ENCODE assay signal across 9 mouse cellular contexts in genomic region chr13:70590248-70590762, GRCm38 (mm10). TPM values are rescaled to one million over a fixed set of nuclear protein-coding genes. Genes with fewer than 3 reads are reported as not detected.
DNase-seq lines count a peak whose midpoint lies in the region; ATAC-seq and TF ChIP-seq lines count a peak whose summit lies in the region.
"Had no signal": no experiment of that assay in that cellular context is flagged by ENCODE, and none has a peak within 500 bp of the region (broad histone marks: within the 10 kb centered on the region; RNA-seq: fewer than 3 reads in every experiment).

No protein-coding gene starts in this region.

- no peak for TF ChIP-seq POLR2A in thymus, adult 2 months (IDR thresholded peaks at IDR 0.05; ENCODE audit: control insufficient read depth, extremely low read depth, insufficient read depth, low read length, poor library complexity)

- H3K4me3 ChIP-seq in hindbrain, embryonic 16.5 days (ENCODE audit: low read length) = no peak overlapping the region
- H3K4me3 ChIP-seq in hindbrain, embryonic 12.5 days = no peak overlapping the region
- H3K4me3 ChIP-seq in lung, embryonic 16.5 days (ENCODE audit: low read length) = no peak overlapping the region
- H3K4me3 ChIP-seq in thymus, adult 2 months (ENCODE audit: control insufficient read depth, insufficient read depth, low read length) = no peak overlapping the region
- H3K4me3 ChIP-seq: myocyte had no signal

- no peak for TF ChIP-seq CTCF in thymus, adult 2 months (IDR thresholded peaks at IDR 0.05; ENCODE audit: borderline replicate concordance, control insufficient read depth, extremely low read depth, insufficient read depth, low read length, poor library complexity)

- 74% methylated on average over 7 of the region's 7 CpGs for WGBS in hindbrain, embryonic 16.5 days
- 99% methylated on average over 7 of the region's 7 CpGs for WGBS in hindbrain, embryonic 12.5 days
- WGBS in lung, embryonic 16.5 days = 70% methylated on average over 7 of the region's 7 CpGs
- WGBS in thymus, adult 2 months = 91% methylated on average over 7 of the region's 7 CpGs

- H3K4me1 ChIP-seq in hindbrain, embryonic 16.5 days (ENCODE audit: control insufficient read depth, insufficient read depth, low read depth, low read length) = no peaks in the 10 kb centered on the region
- no peaks in the 10 kb centered on the region for H3K4me1 ChIP-seq in hindbrain, embryonic 12.5 days
- no peaks in the 10 kb centered on the region for H3K4me1 ChIP-seq in lung, embryonic 16.5 days (replicated peaks; ENCODE audit: control insufficient read depth, insufficient read depth, low read length)
- H3K4me1 ChIP-seq in thymus, adult 2 months (replicated peaks; ENCODE audit: control insufficient read depth, insufficient read depth, low read length) = no peaks in the 10 kb centered on the region

- H3K9ac ChIP-seq in hindbrain, embryonic 16.5 days (ENCODE audit: low read depth, low read length) = no peak overlapping the region
- H3K9ac ChIP-seq in hindbrain, embryonic 12.5 days = no peak overlapping the region
- H3K9ac ChIP-seq in lung, embryonic 16.5 days (ENCODE audit: low read length) = no peak overlapping the region

- peaks cover 52% of the 10 kb centered on the region for H3K36me3 ChIP-seq in hindbrain, embryonic 16.5 days (ENCODE audit: control insufficient read depth, insufficient read depth, low read length)
- peaks cover 67% of the 10 kb centered on the region for H3K36me3 ChIP-seq in hindbrain, embryonic 12.5 days
- H3K36me3 ChIP-seq in lung, embryonic 16.5 days (ENCODE audit: control insufficient read depth, insufficient read depth, low read length) = peaks cover 40% of the 10 kb centered on the region
- peaks cover 41% of the 10 kb centered on the region for H3K36me3 ChIP-seq in thymus, adult 2 months (ENCODE audit: control insufficient read depth, insufficient read depth, low read length)

- DNase-seq in adrenal gland, postnatal 36 days = peak; percentile 71 to 81
- DNase-seq in gonadal fat pad, adult 2 months (ENCODE audit: low read depth) = peak; percentile 38
- no peak for DNase-seq in thymus, postnatal 25 days
- no peak for DNase-seq in thymus, adult 2 months
- DNase-seq in spleen, postnatal 36 days (ENCODE audit: low spot score in 2 of 2) = no peak

- ATAC-seq in hindbrain, embryonic 16.5 days = peak; percentile 14; the same call in 1 of the 2 replicates
- no peak for ATAC-seq in hindbrain, embryonic 12.5 days (ENCODE audit: low FRiP score)
- ATAC-seq in lung, embryonic 16.5 days (ENCODE audit: low read depth) = peak; percentile 74

- H3K9me3 ChIP-seq in hindbrain, embryonic 16.5 days (ENCODE audit: control insufficient read depth, low read length) = no peaks in the 10 kb centered on the region
- H3K9me3 ChIP-seq in hindbrain, embryonic 12.5 days (replicated peaks) = no peaks in the 10 kb centered on the region
- no peaks in the 10 kb centered on the region for H3K9me3 ChIP-seq in lung, embryonic 16.5 days (ENCODE audit: control insufficient read depth, low read length)

- H3K27ac ChIP-seq in hindbrain, embryonic 16.5 days (ENCODE audit: low read depth, low read length) = no peak overlapping the region
- no peak overlapping the region for H3K27ac ChIP-seq in hindbrain, embryonic 12.5 days
- no peak overlapping the region for H3K27ac ChIP-seq in lung, embryonic 16.5 days (ENCODE audit: low read length)
- no peak overlapping the region for H3K27ac ChIP-seq in thymus, adult 2 months (ENCODE audit: control insufficient read depth, insufficient read depth, low read length)

- no peaks in the 10 kb centered on the region for H3K27me3 ChIP-seq in hindbrain, embryonic 16.5 days (replicated peaks; ENCODE audit: control insufficient read depth, insufficient read depth, low read length)
- H3K27me3 ChIP-seq in hindbrain, embryonic 12.5 days = no peaks in the 10 kb centered on the region
- H3K27me3 ChIP-seq in lung, embryonic 16.5 days (ENCODE audit: control insufficient read depth, insufficient read depth, low read depth, low read length) = no peaks in the 10 kb centered on the region
- no peaks in the 10 kb centered on the region for H3K27me3 ChIP-seq in thymus, adult 2 months (ENCODE audit: control insufficient read depth, insufficient read depth, low read length)

- H3K4me2 ChIP-seq in hindbrain, embryonic 16.5 days (ENCODE audit: low read length) = no peak overlapping the region
- no peak overlapping the region for H3K4me2 ChIP-seq in hindbrain, embryonic 12.5 days (replicated peaks)
- no peak overlapping the region for H3K4me2 ChIP-seq in lung, embryonic 16.5 days (ENCODE audit: low read depth, low read length)

RNA-seq across cellular contexts. Expression of gene Ice1, which starts 47.1 kb away (rescaled TPM):
- polyA plus RNA-seq in hindbrain, embryonic 16.5 days (2015; fragmentation: Nextera tagmentation; extraction: Ambion mirVana) = 27.2 and 31.5 TPM in 2 replicates
- 34.5 and 37.2 TPM in 2 replicates for polyA plus RNA-seq in hindbrain, embryonic 12.5 days (2016; fragmentation: Nextera tagmentation; extraction: Ambion mirVana)
- 10 to 100 TPM; 27.5 TPM for total RNA-seq in adrenal gland, postnatal 36 days (2021)
- polyA plus RNA-seq in gonadal fat pad, adult 2 months (2012; rRNA removed) = 22.5 and 24.2 TPM in 2 replicates
- 13.8 and 15.8 TPM in 2 replicates for polyA plus RNA-seq in lung, embryonic 16.5 days (2015; fragmentation: Nextera tagmentation; extraction: Ambion mirVana)
- 35.7 and 36.7 TPM in 2 replicates for polyA plus RNA-seq in thymus, adult 2 months (2012; rRNA removed)

Comparison
In these comparisons a context has a peak if more than half of its experiments do, and no peak if none do; other contexts are left out.
1. DNase-seq: peak in adrenal gland, postnatal 36 days (2 of 2) and gonadal fat pad, adult 2 months (single experiment); none in thymus, postnatal 25 days (single experiment), thymus, adult 2 months (single experiment) and spleen, postnatal 36 days (0 of 2).